Mouse (Mus musculus): ENCODE data around the gene Catsperb. TPM values are rescaled to one million over a fixed set of nuclear protein-coding genes. Genes with fewer than 3 reads are reported as not detected.

Gene Catsperb
- not detected for polyA plus RNA-seq (2015; fragmentation: Illumina TruSeq; extraction: RNeasy Lipid Tissue Mini Kit (QIAGEN cat#74804); ENCODE audit: insufficient read depth, low replicate concordance)

GRCm38 (mm10) chr12:101404353-101404752, at the start of gene Catsperb:
TSS of gene Catsperb (plus strand) at chr12:101404653.

Data from spleen, adult 10 weeks (tissue).